Mouse (Mus musculus): ENCODE results near the gene Il4ra. TPM values are rescaled to one million over a fixed set of nuclear protein-coding genes. Genes with fewer than 3 reads are reported as not detected.

Gene Il4ra
- polyA plus RNA-seq, 1 experiment: 65.8 TPM

GRCm38 (mm10) chr7:125565516-125566285, 13.8 kb downstream of the Il4ra start:
- Histone ChIP-seq H3K4me1 (ENCODE audit: control insufficient read depth, insufficient read depth, low read length) (peaks cover 26% of the 10 kb centered on the region), H3K27ac (ENCODE audit: insufficient read depth, low read depth, low read length) (no peak overlapping the region), H3K4me3 (ENCODE audit: insufficient read depth, low read length) (no peak overlapping the region)
- TF ChIP-seq CTCF (IDR thresholded peaks at IDR 0.05; ENCODE audit: low read depth, low read length): no peak
- TF ChIP-seq POLR2A (IDR thresholded peaks at IDR 0.05; ENCODE audit: borderline replicate concordance, low read depth, low read length): no peak

DNA sequence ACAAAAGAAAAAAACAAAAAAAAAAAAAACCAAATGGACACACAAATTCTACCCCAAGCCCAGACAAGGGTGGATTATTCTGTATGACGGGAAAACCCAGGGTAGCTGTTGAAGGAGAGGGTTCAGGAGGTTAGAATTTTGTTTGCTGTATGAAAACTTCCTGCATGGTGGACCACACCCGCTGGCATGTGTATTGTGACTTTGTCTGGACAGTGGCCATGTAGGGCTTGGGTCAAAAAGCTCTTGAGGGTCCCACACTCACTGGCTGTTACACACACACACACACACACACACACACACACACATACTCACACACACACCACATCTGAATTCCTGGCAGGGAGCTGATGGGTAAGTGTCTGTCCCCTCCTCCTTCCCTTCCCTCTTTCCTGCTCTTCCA, 14.5 kb downstream of the Il4ra start:
- Histone ChIP-seq H3K27ac (ENCODE audit: insufficient read depth, low read depth, low read length) (no peak overlapping the region), H3K4me1 (ENCODE audit: control insufficient read depth, insufficient read depth, low read length) (peaks cover 21% of the 10 kb centered on the region), H3K4me3 (ENCODE audit: insufficient read depth, low read length) (no peak overlapping the region)
- TF ChIP-seq CTCF (IDR thresholded peaks at IDR 0.05; ENCODE audit: low read depth, low read length) (no peak), POLR2A (IDR thresholded peaks at IDR 0.05; ENCODE audit: borderline replicate concordance, low read depth, low read length) (no peak)

DNA sequence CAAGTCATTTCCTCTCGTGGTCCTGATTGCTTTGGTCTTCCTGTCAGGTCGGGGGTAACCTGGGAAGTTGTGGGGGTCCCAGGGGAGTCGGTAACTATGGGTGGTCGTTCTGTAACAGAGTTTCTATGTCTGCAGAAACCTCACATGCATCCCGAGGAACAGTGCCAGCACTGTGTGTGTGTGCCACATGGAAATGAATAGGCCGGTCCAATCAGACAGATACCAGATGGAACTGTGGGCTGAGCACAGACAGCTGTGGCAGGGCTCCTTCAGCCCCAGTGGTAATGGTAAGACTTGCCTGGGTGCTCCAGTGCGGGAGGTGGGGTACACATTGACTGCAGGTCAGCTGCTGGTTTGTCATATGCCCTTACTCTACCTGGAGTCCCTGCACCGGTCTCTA, 17.0 kb downstream of the Il4ra start:
- H3K27ac ChIP-seq (ENCODE audit: insufficient read depth, low read depth, low read length): no peak overlapping the region
- TF ChIP-seq CTCF (IDR thresholded peaks at IDR 0.05; ENCODE audit: low read depth, low read length) (no peak), POLR2A (IDR thresholded peaks at IDR 0.05; ENCODE audit: borderline replicate concordance, low read depth, low read length) (no peak)
- H3K4me1 ChIP-seq (ENCODE audit: control insufficient read depth, insufficient read depth, low read length): peaks cover 17% of the 10 kb centered on the region
- no peak overlapping the region for H3K4me3 ChIP-seq (ENCODE audit: insufficient read depth, low read length)

GRCm38 (mm10) chr7:125571891-125572290, 20.0 kb downstream of the Il4ra start:
- H3K27ac ChIP-seq (ENCODE audit: insufficient read depth, low read depth, low read length): no peak overlapping the region
- no peak for TF ChIP-seq CTCF (IDR thresholded peaks at IDR 0.05; ENCODE audit: low read depth, low read length)
- no peak for TF ChIP-seq POLR2A (IDR thresholded peaks at IDR 0.05; ENCODE audit: borderline replicate concordance, low read depth, low read length)
- peaks cover 25% of the 10 kb centered on the region for H3K4me1 ChIP-seq (ENCODE audit: control insufficient read depth, insufficient read depth, low read length)
- no peak overlapping the region for H3K4me3 ChIP-seq (ENCODE audit: insufficient read depth, low read length)

- H3K27ac ChIP-seq (ENCODE audit: insufficient read depth, low read depth, low read length): no peak overlapping the region
- H3K4me3 ChIP-seq (ENCODE audit: insufficient read depth, low read length): no peak overlapping the region
- H3K4me1 ChIP-seq (ENCODE audit: control insufficient read depth, insufficient read depth, low read length): peaks cover 25% of the 10 kb centered on the region
- TF ChIP-seq POLR2A (IDR thresholded peaks at IDR 0.05; ENCODE audit: borderline replicate concordance, low read depth, low read length) (no peak), CTCF (IDR thresholded peaks at IDR 0.05; ENCODE audit: low read depth, low read length) (no peak)
Measured at GRCm38 (mm10) chr7:125572737-125573136, 20.8 kb downstream of the Il4ra start.

DNA sequence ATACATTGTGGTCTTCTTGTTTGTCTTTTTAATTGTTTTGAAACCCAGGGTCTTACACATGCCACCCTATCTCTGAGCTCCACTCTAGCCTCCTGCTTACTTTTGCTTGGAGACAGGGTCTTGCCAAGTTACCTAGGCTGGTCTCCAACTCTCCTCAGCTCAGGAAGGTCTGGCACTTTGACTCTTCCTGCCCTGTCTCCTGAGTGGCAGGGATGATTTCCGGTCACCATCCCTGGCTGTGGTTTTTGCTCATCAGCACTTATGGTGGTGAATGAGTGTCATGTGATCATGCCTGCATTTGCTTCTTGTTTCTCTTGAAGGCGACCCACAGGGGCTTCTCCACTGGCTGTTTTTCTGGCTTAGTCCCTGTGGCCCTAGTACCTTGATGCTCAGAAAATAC, 21.9 kb downstream of the Il4ra start:
- no peak overlapping the region for H3K4me3 ChIP-seq (ENCODE audit: insufficient read depth, low read length)
- H3K27ac ChIP-seq (ENCODE audit: insufficient read depth, low read depth, low read length): no peak overlapping the region
- peaks cover 25% of the 10 kb centered on the region for H3K4me1 ChIP-seq (ENCODE audit: control insufficient read depth, insufficient read depth, low read length)
- TF ChIP-seq CTCF (IDR thresholded peaks at IDR 0.05; ENCODE audit: low read depth, low read length) (no peak), POLR2A (IDR thresholded peaks at IDR 0.05; ENCODE audit: borderline replicate concordance, low read depth, low read length) (no peak)

DNA sequence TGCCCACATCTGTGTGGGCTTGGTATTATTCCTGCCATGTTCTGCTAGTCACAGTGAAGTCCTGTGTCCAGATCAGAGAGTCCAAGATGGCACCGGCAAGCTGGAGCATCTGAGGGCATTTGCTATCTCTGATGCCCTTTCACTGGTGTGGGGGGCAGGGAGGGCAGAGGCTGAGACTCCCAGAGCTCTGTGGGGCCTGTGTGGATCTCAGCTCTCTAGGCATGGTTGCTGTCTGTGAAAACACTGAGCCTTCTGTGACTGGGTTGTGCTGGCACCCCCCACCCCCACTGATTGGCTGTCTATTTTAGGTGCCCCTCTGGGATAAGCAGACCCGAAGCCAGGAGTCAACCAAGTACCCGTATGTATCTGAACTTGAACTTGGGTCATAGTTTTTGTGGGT, 22.9 kb downstream of the Il4ra start:
- H3K27ac ChIP-seq (ENCODE audit: insufficient read depth, low read depth, low read length): no peak overlapping the region
- peaks cover 25% of the 10 kb centered on the region for H3K4me1 ChIP-seq (ENCODE audit: control insufficient read depth, insufficient read depth, low read length)
- no peak for TF ChIP-seq CTCF (IDR thresholded peaks at IDR 0.05; ENCODE audit: low read depth, low read length)
- TF ChIP-seq POLR2A (IDR thresholded peaks at IDR 0.05; ENCODE audit: borderline replicate concordance, low read depth, low read length): no peak
- no peak overlapping the region for H3K4me3 ChIP-seq (ENCODE audit: insufficient read depth, low read length)

DNA sequence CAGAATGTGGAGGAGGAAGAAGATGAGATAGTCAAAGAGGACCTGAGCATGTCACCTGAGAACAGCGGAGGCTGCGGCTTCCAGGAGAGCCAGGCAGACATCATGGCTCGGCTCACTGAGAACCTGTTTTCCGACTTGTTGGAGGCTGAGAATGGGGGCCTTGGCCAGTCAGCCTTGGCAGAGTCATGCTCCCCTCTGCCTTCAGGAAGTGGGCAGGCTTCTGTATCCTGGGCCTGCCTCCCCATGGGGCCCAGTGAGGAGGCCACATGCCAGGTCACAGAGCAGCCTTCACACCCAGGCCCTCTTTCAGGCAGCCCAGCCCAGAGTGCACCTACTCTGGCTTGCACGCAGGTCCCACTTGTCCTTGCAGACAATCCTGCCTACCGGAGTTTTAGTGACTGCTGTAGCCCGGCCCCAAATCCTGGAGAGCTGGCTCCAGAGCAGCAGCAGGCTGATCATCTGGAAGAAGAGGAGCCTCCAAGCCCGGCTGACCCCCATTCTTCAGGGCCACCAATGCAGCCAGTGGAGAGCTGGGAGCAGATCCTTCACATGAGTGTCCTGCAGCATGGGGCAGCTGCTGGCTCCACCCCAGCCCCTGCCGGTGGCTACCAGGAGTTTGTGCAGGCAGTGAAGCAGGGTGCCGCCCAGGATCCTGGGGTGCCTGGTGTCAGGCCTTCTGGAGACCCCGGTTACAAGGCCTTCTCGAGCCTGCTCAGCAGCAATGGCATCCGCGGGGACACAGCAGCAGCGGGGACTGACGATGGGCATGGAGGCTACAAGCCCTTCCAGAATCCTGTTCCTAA, 24.0 kb downstream of the Il4ra start:
- Histone ChIP-seq H3K27ac (ENCODE audit: insufficient read depth, low read depth, low read length) (no peak overlapping the region), H3K4me3 (ENCODE audit: insufficient read depth, low read length) (no peak overlapping the region)

DNA sequence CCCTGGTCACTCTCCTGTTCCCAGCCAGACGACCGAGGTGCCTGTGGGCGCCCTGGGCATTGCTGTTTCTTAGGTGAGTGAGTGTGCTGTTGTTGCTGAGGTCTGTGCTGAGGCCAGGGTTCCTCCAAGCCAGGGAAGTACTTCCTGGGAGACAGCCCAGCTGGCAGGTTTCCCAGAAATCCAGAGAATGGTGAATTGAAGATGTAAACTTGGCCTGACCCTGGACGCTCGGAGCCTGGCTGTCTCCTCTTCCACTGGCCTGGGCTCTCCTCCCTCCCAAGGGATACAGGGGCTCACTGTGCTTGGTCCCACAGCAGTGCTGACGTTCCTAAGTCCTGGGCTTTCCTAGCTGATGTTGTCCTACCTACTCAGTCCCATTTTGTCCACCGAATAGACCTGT, 25.1 kb downstream of the Il4ra start:
- no peak overlapping the region for H3K27ac ChIP-seq (ENCODE audit: insufficient read depth, low read depth, low read length)
- peaks cover 34% of the 10 kb centered on the region for H3K4me1 ChIP-seq (ENCODE audit: control insufficient read depth, insufficient read depth, low read length)
- TF ChIP-seq POLR2A (IDR thresholded peaks at IDR 0.05; ENCODE audit: borderline replicate concordance, low read depth, low read length): no peak
- no peak for TF ChIP-seq CTCF (IDR thresholded peaks at IDR 0.05; ENCODE audit: low read depth, low read length)
- no peak overlapping the region for H3K4me3 ChIP-seq (ENCODE audit: insufficient read depth, low read length)

More for the DNA sequence above, 24.0 kb downstream of the Il4ra start:
- H3K4me1 ChIP-seq (ENCODE audit: control insufficient read depth, insufficient read depth, low read length): peaks cover 26% of the 10 kb centered on the region
- no peak for TF ChIP-seq POLR2A (IDR thresholded peaks at IDR 0.05; ENCODE audit: borderline replicate concordance, low read depth, low read length)
- TF ChIP-seq CTCF (IDR thresholded peaks at IDR 0.05; ENCODE audit: low read depth, low read length): no peak

All from bone marrow macrophage, adult 2 months (primary cell).